Mouse (Mus musculus): ENCODE data around the gene Eif3l. TPM values are rescaled to one million over a fixed set of nuclear protein-coding genes. Genes with fewer than 3 reads are reported as not detected.

The Eif3l gene
- polyA plus RNA-seq, 1 experiment from 2014 or later: 242 TPM

DNA sequence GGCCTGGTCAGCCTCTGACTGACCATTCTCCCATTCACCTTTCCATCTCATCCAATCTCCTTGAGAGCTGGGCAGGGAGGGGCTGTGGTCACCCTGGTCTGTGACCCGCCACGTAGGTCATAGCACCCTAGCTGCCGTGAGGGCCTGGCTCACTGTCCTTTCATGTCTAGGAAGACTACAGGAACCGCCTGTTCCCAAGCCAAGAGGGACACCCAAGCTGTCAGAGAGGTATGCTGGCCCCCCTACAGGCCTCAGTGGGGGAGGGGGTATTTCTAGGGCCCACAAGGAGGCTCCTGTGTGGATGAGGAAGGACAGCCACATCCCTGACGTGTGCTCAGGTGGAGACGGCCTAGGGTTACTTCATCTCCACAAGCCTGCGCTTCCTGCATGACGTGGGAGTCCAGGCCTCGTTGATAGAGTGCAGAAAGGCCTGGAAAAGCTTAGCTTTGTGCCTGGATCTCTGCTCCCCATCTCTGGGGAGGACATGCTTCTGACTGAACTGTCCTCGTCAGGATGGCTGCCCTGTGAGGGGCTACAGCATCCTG is 49.4 kb downstream of the Eif3l start:
- H3K4me2 ChIP-seq: no peak overlapping the region
- ATAC-seq (ENCODE audit: low FRiP score): no peak
- no peak overlapping the region for H3K27ac ChIP-seq (ENCODE audit: low read depth, low read length)
- DNase-seq (ENCODE audit: low spot score, missing footprints): peak; percentile 64
- H3K36me3 ChIP-seq (ENCODE audit: control insufficient read depth, insufficient read depth, low read length): peaks cover 10% of the 10 kb centered on the region
- peaks cover 4% of the 10 kb centered on the region; the same call in 1 of the 2 replicates for H3K9me3 ChIP-seq (ENCODE audit: control insufficient read depth, low read length)
- no peak overlapping the region for H3K4me3 ChIP-seq (ENCODE audit: low read depth, low read length)
- H3K9ac ChIP-seq (ENCODE audit: low read length): no peak overlapping the region
- no peaks in the 10 kb centered on the region for H3K27me3 ChIP-seq (ENCODE audit: control insufficient read depth, insufficient read depth, low read length)
- H3K4me1 ChIP-seq (ENCODE audit: control insufficient read depth, insufficient read depth, low read length): no peaks in the 10 kb centered on the region
- WGBS: 83% methylated on average over 10 of the region's 10 CpGs

DNA sequence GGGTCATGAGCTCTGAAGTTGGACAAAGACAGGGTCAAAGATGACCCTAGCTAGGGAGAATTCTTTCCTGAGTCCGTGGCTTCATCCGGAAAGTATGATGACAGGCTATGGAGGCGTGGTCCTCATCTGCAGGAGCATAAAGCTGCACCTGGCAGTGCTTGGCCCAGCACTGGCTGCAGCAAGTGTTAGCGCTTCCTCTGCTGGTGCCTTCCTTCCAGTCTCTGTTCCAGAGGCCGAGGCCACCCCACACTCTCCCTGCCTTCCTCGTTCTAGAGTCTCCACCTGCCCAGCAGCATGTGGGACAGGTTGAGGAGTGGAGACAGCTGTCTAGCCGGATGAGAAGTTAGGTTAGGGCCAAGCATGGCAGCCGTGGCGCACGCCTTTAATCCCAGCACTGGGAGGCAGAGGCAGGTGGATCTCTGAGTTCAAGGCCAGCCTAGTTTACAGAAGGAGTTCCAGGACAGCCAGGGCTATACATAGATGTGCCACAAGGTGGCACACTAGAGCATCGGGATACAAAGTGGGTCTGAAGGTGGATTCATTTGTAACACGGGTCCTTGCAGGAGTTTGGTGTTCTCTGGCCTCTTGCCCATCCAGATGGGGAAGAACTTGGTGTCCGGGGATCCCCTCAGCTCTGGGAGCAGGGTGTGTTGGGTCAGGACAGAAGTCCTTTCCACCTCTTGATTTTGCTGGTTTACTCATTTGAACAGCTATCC is 51.4 kb downstream of the Eif3l start:
- no peak overlapping the region for H3K4me2 ChIP-seq
- WGBS: 83% methylated on average over 13 of the region's 13 CpGs
- peaks cover 4% of the 10 kb centered on the region; the same call in 1 of the 2 replicates for H3K9me3 ChIP-seq (ENCODE audit: control insufficient read depth, low read length)
- H3K4me3 ChIP-seq (ENCODE audit: low read depth, low read length): no peak overlapping the region
- DNase-seq (ENCODE audit: low spot score, missing footprints) (peak; percentile 91), ATAC-seq (ENCODE audit: low FRiP score) (no peak)
- peaks cover 14% of the 10 kb centered on the region for H3K36me3 ChIP-seq (ENCODE audit: control insufficient read depth, insufficient read depth, low read length)
- H3K27me3 ChIP-seq (ENCODE audit: control insufficient read depth, insufficient read depth, low read length): no peaks in the 10 kb centered on the region
- H3K27ac ChIP-seq (ENCODE audit: low read depth, low read length): no peak overlapping the region
- H3K9ac ChIP-seq (ENCODE audit: low read length): no peak overlapping the region
- no peaks in the 10 kb centered on the region for H3K4me1 ChIP-seq (ENCODE audit: control insufficient read depth, insufficient read depth, low read length)

DNA sequence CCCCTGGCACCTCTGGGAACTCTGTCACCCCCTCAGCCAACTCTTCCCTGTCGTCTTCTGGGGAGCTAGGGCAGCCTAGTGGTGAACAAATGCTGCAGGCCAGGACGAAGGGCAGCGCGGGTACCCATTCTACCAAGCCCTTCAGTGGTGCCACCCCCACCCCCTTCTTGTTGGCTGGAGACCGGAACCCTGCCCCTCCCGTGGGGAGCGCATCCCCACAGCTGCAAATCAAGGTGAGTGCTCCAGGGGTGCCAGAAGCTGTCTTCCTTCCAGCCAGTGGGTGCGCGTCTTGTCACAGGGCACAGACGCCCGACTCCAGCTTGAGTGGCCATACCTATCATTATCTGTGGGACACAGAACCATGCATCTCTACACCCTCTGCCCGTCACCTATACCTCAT is 52.1 kb downstream of the Eif3l start:
- H3K4me3 ChIP-seq (ENCODE audit: low read depth, low read length): no peak overlapping the region
- peaks cover 4% of the 10 kb centered on the region; the same call in 1 of the 2 replicates for H3K9me3 ChIP-seq (ENCODE audit: control insufficient read depth, low read length)
- no peak overlapping the region for H3K4me2 ChIP-seq
- no peak for ATAC-seq (ENCODE audit: low FRiP score)
- DNase-seq (ENCODE audit: low spot score, missing footprints): peak; percentile 65
- H3K27me3 ChIP-seq (ENCODE audit: control insufficient read depth, insufficient read depth, low read length): no peaks in the 10 kb centered on the region
- H3K9ac ChIP-seq (ENCODE audit: low read length): no peak overlapping the region
- H3K27ac ChIP-seq (ENCODE audit: low read depth, low read length): no peak overlapping the region
- peaks cover 14% of the 10 kb centered on the region for H3K36me3 ChIP-seq (ENCODE audit: control insufficient read depth, insufficient read depth, low read length)
- 91% methylated on average over 12 of the region's 12 CpGs for WGBS
- no peaks in the 10 kb centered on the region for H3K4me1 ChIP-seq (ENCODE audit: control insufficient read depth, insufficient read depth, low read length)

DNA sequence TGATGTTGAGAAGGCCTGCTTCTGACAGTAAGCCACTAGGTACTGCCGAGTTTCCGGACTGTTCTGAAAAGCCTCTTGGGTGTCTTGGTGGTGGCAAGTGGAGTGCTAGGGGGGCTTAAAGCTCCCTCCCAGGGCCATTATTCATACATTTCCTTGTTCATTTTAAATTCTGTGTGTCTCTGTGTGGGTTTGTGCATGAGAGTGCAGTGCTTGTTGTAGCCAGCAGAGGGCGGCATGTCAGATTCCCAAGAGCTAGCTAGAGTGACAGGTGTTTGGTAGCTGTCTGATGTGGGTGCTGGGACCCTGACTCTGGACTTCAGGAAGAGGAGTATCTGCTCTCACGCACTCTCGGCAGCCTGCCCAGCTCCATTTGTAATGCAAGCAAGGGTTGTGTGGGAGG is 53.2 kb downstream of the Eif3l start:
- Histone ChIP-seq H3K4me1 (ENCODE audit: control insufficient read depth, insufficient read depth, low read length) (no peaks in the 10 kb centered on the region), H3K36me3 (ENCODE audit: control insufficient read depth, insufficient read depth, low read length) (peaks cover 16% of the 10 kb centered on the region), H3K27ac (ENCODE audit: low read depth, low read length) (no peak overlapping the region), H3K9ac (ENCODE audit: low read length) (no peak overlapping the region), H3K9me3 (ENCODE audit: control insufficient read depth, low read length) (peaks cover 4% of the 10 kb centered on the region; the same call in 1 of the 2 replicates), H3K4me3 (ENCODE audit: low read depth, low read length) (no peak overlapping the region), H3K4me2 (no peak overlapping the region), H3K27me3 (ENCODE audit: control insufficient read depth, insufficient read depth, low read length) (no peaks in the 10 kb centered on the region)
- no peak for DNase-seq (ENCODE audit: low spot score, missing footprints)
- 92% methylated on average over 5 of the region's 5 CpGs for WGBS
- no peak for ATAC-seq (ENCODE audit: low FRiP score)

DNA sequence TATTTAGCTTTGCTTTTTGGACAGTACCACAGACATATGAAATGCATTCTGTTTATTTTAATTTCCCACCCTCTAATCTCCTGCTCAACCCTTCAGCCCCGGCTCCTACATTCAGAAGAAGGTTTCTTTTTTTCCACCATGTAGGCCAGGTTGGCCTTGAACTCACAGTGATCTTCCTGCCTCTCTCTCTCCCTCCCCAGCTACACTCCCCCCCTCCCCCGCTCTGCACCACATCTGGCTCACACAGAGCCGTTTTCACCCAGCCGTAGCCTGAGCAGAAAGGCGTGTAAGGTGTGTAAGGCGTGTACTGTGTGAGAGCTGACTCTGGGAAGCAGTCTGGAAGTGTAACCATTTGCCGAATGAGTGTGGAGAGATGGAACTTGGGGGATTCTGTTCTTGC is 54.3 kb downstream of the Eif3l start:
- Histone ChIP-seq H3K27me3 (ENCODE audit: control insufficient read depth, insufficient read depth, low read length) (no peaks in the 10 kb centered on the region), H3K4me1 (ENCODE audit: control insufficient read depth, insufficient read depth, low read length) (no peaks in the 10 kb centered on the region), H3K27ac (ENCODE audit: low read depth, low read length) (no peak overlapping the region), H3K4me2 (no peak overlapping the region), H3K4me3 (ENCODE audit: low read depth, low read length) (no peak overlapping the region), H3K9me3 (ENCODE audit: control insufficient read depth, low read length) (peaks cover 4% of the 10 kb centered on the region; the same call in 1 of the 2 replicates), H3K9ac (ENCODE audit: low read length) (no peak overlapping the region), H3K36me3 (ENCODE audit: control insufficient read depth, insufficient read depth, low read length) (peaks cover 16% of the 10 kb centered on the region)
- DNase-seq (ENCODE audit: low spot score, missing footprints) (no peak), ATAC-seq (ENCODE audit: low FRiP score) (no peak)
- 86% methylated on average over 7 of the region's 7 CpGs for WGBS

DNA sequence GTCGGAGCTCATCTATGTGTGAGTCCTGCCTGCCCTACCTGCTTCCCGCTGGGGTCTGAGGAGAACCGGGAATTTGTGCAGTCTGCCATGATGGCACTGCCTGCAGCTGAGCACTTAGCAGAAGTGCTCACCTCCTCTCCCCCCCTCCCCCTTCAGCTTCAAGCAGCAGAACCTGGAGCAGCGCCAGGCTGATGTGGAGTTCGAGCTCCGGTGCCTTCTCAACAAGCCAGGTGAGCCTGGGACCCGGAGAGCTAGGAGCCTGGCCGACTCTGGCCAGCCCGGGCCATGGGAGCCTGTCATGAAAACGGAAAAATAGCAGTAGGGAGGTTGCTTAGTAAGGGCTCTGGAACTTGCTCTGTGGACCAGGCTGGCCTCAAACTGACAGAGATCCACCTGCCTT is 55.8 kb downstream of the Eif3l start:
- H3K4me1 ChIP-seq (ENCODE audit: control insufficient read depth, insufficient read depth, low read length): no peaks in the 10 kb centered on the region
- no peak overlapping the region for H3K4me2 ChIP-seq
- no peak overlapping the region for H3K4me3 ChIP-seq (ENCODE audit: low read depth, low read length)
- H3K9me3 ChIP-seq (ENCODE audit: control insufficient read depth, low read length): peaks cover 4% of the 10 kb centered on the region; the same call in 1 of the 2 replicates
- DNase-seq (ENCODE audit: low spot score, missing footprints): no peak
- 90% methylated on average over 10 of the region's 10 CpGs for WGBS
- no peak for ATAC-seq (ENCODE audit: low FRiP score)
- H3K27ac ChIP-seq (ENCODE audit: low read depth, low read length): no peak overlapping the region
- no peak overlapping the region for H3K9ac ChIP-seq (ENCODE audit: low read length)
- H3K36me3 ChIP-seq (ENCODE audit: control insufficient read depth, insufficient read depth, low read length): peaks cover 16% of the 10 kb centered on the region
- no peaks in the 10 kb centered on the region for H3K27me3 ChIP-seq (ENCODE audit: control insufficient read depth, insufficient read depth, low read length)

DNA sequence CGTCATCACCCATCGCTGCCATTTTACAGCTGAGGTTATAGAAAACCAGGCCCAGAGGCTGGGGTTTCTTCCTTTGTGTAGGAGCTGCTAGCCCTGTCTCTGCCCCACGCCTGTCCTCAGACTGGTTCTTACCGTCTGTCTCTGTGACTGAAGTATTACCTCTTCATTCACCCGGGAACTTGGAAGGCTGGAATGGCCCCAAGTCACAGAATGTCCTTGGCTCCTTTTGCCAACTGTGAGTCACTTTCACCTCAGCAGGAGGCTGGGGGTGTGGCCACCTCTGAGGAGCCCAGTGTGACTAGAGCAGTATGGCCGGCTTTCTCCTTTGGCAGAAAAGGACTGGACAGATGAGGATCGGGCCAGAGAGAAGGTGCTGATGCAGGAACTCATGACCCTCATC is 56.5 kb downstream of the Eif3l start:
- Histone ChIP-seq H3K4me3 (ENCODE audit: low read depth, low read length) (no peak overlapping the region), H3K4me1 (ENCODE audit: control insufficient read depth, insufficient read depth, low read length) (no peaks in the 10 kb centered on the region), H3K4me2 (no peak overlapping the region), H3K27me3 (ENCODE audit: control insufficient read depth, insufficient read depth, low read length) (no peaks in the 10 kb centered on the region), H3K9ac (ENCODE audit: low read length) (no peak overlapping the region), H3K9me3 (ENCODE audit: control insufficient read depth, low read length) (peaks cover 4% of the 10 kb centered on the region; the same call in 1 of the 2 replicates), H3K27ac (ENCODE audit: low read depth, low read length) (no peak overlapping the region), H3K36me3 (ENCODE audit: control insufficient read depth, insufficient read depth, low read length) (peaks cover 16% of the 10 kb centered on the region)
- ATAC-seq (ENCODE audit: low FRiP score) (no peak), DNase-seq (ENCODE audit: low spot score, missing footprints) (no peak)
- WGBS: 78% methylated on average over 7 of the region's 7 CpGs

DNA sequence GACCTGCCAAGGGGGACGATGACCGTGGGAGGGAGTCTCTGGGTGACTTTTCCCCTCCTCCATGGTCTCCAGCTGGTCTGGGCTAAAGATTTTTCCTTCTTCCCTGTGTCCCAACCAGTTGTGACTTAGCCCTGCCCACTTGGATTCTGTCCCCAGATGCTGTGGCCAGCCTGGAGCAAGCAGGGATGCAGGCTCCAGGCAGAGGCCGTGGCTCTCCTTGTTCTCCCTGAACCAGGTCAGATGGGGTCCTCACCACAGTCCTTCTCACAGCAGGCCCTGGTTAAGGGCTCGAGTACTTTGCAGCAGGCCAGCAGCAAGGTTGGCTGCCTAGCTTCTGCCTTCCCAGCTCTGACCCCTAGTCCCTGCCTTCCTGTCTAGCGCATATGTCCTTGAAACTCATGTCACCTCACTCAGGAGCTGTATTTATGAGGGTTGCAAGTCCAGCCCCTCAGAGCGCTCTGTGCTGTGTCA is 58.2 kb downstream of the Eif3l start:
- Histone ChIP-seq H3K4me2 (no peak overlapping the region), H3K36me3 (ENCODE audit: control insufficient read depth, insufficient read depth, low read length) (peaks cover 9% of the 10 kb centered on the region; the same call in 1 of the 2 replicates), H3K27me3 (ENCODE audit: control insufficient read depth, insufficient read depth, low read length) (no peaks in the 10 kb centered on the region), H3K4me3 (ENCODE audit: low read depth, low read length) (no peak overlapping the region), H3K9ac (ENCODE audit: low read length) (no peak overlapping the region), H3K27ac (ENCODE audit: low read depth, low read length) (no peak overlapping the region), H3K4me1 (ENCODE audit: control insufficient read depth, insufficient read depth, low read length) (no peaks in the 10 kb centered on the region), H3K9me3 (ENCODE audit: control insufficient read depth, low read length) (peaks cover 2% of the 10 kb centered on the region; the same call in 1 of the 2 replicates)
- no peak for ATAC-seq (ENCODE audit: low FRiP score)
- 85% methylated on average over 6 of the region's 6 CpGs for WGBS
- no peak for DNase-seq (ENCODE audit: low spot score, missing footprints)

DNA sequence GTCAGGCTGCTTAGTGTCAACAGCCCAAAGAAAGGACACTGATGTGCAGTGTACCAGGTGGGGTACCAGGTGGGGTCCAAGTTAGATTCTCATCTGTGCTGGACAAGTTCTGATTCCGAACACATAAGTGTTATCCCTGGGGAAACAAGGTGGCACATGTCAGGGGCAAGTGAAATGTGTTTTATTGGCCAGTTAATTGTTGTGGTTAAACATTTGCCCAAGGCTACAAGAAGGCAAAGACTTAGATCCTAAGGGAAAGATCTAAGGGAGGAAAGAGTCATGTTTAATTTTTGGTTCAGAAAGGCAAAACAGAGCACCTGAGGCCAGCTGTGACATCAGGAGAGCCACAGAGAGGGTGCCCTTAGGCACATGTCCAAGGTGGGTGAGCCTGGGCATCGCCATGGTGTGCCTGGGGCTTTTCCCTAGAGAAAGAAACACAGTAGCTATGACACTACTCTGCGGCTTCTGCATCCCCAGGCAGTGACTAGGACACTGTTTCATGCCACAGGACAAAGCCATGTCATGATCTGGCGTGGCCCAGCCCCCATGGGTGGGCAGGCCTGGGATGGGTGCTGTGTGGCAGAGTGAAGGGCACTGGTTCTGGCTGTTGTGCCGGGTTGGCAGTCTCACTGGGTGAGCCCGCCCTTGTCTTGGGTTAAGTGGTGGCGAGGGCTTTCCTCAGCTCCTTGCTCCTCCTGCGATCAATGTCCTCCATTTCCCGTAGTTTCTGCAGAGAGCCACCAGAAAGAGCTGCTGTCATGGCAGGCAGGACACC is 59.7 kb downstream of the Eif3l start:
- WGBS: 87% methylated on average over 9 of the region's 9 CpGs
- Histone ChIP-seq H3K4me2 (no peak overlapping the region), H3K4me1 (ENCODE audit: control insufficient read depth, insufficient read depth, low read length) (no peaks in the 10 kb centered on the region), H3K36me3 (ENCODE audit: control insufficient read depth, insufficient read depth, low read length) (peaks cover 8% of the 10 kb centered on the region; the same call in 1 of the 2 replicates), H3K27ac (ENCODE audit: low read depth, low read length) (no peak overlapping the region), H3K27me3 (ENCODE audit: control insufficient read depth, insufficient read depth, low read length) (no peaks in the 10 kb centered on the region), H3K9me3 (ENCODE audit: control insufficient read depth, low read length) (no peaks in the 10 kb centered on the region), H3K9ac (ENCODE audit: low read length) (no peak overlapping the region), H3K4me3 (ENCODE audit: low read depth, low read length) (no peak overlapping the region)
- ATAC-seq (ENCODE audit: low FRiP score): no peak
- no peak for DNase-seq (ENCODE audit: low spot score, missing footprints)

Measured in midbrain, embryonic 11.5 days (tissue).